Mouse (Mus musculus) layer of hippocampus, adult 2 months (tissue): Measurements from ENCODE around the gene Ahr. TPM values are rescaled to one million over a fixed set of nuclear protein-coding genes. Genes with fewer than 3 reads are reported as not detected.

Experiments
- DNase-seq, 2 experiments: peaks; one replicate each; pipeline ENCODE4 v3.0.0; 2022; ENCODE audit warnings: low spot score in 2 of 2
- H3K27ac ChIP-seq: fragments of 200-600 bp; 2 replicates; pipeline ENCODE4 v1.8.1; 2022
- H3K4me3 ChIP-seq: fragments of 200-600 bp; 2 replicates; pipeline ENCODE4 v1.8.1; 2022; ENCODE audit warnings: mild to moderate bottlenecking
- CTCF ChIP-seq: fragments of 200-600 bp; conservative IDR thresholded peaks from 2 replicates; pipeline ENCODE4 v1.8.1; 2022; ENCODE audit warnings: antibody characterized with exemption, mild to moderate bottlenecking, moderate library complexity
- total RNA-seq, 2 experiments: library from RNA; stranded (reverse); gene quantifications; 2 replicates each; pipeline ENCODE4 v1.2.3; 2021

Ahr gene
- total RNA-seq, 2 experiments from 2014 or later = 6.8 to 7.6 TPM

- no peak for DNase-seq
- no peak overlapping the region for H3K27ac ChIP-seq
- no peak for TF ChIP-seq CTCF
- no peak overlapping the region for H3K4me3 ChIP-seq
These were observed 71.4 kb downstream of the Ahr start for GRCm38 (mm10) chr12:35463457-35463856.

- Histone ChIP-seq H3K27ac (no peak overlapping the region), H3K4me3 (no peak overlapping the region)
- DNase-seq = no peak
- TF ChIP-seq CTCF = no peak
These were observed 72.2 kb downstream of the Ahr start for GRCm38 (mm10) chr12:35462667-35463066.

- no peak for TF ChIP-seq CTCF
- Histone ChIP-seq H3K4me3 (no peak overlapping the region), H3K27ac (no peak overlapping the region)
- no peak for DNase-seq
These were observed 75.2 kb downstream of the Ahr start for GRCm38 (mm10) chr12:35459662-35460061.
